Mouse (Mus musculus): Measurements from ENCODE around the gene Slc3a2. TPM values are rescaled to one million over a fixed set of nuclear protein-coding genes. Genes with fewer than 3 reads are reported as not detected.

Gene Slc3a2
- total and polyA plus RNA-seq, 3 experiments = 269 to 478 (median 284) TPM

GRCm38 (mm10) chr19:8741243-8741869 is 18.2 kb upstream of the Slc3a2 start, which contains the start of gene Stx5a (continued):
- TF ChIP-seq NRF1 (IDR thresholded peaks at IDR 0.05; ENCODE audit: low read depth, low read length) (peak; percentile 34; the same call in 1 of the 2 replicates), SMC3 (IDR thresholded peaks at IDR 0.05; ENCODE audit: low read depth, low read length) (peak; percentile 8; the same call in 1 of the 2 replicates), JUN (IDR thresholded peaks at IDR 0.05; ENCODE audit: insufficient read depth, low read depth, low read length) (no peak), MAX (IDR thresholded peaks at IDR 0.05; ENCODE audit: low read length) (0 out of 2 replicates have a peak, but pooled peaks have one; percentile 55), EP300 (IDR thresholded peaks at IDR 0.05; ENCODE audit: low read length) (no peak), BHLHE40 (IDR thresholded peaks at IDR 0.05; ENCODE audit: low read depth, low read length) (no peak), PAX5 (IDR thresholded peaks at IDR 0.05; ENCODE audit: low read length) (no peak), RAD21 (IDR thresholded peaks at IDR 0.05; ENCODE audit: low read depth, low read length) (no peak), ELF1 (IDR thresholded peaks at IDR 0.05; ENCODE audit: low read depth, low read length) (peak; percentile 91), POLR2AphosphoS2 (IDR thresholded peaks at IDR 0.05; ENCODE audit: low read depth, low read length) (peak; percentile 97), KAT2A (IDR thresholded peaks at IDR 0.05; ENCODE audit: insufficient replicate concordance, low read length) (peak; percentile 84; the same call in 1 of the 2 replicates), POLR2A (IDR thresholded peaks at IDR 0.05; ENCODE audit: low read depth, low read length) (peak; percentile 73), ZMIZ1 (IDR thresholded peaks at IDR 0.05; ENCODE audit: low read depth, low read length) (peak; percentile 80; the same call in 1 of the 2 replicates), MAFK (IDR thresholded peaks at IDR 0.05; ENCODE audit: insufficient replicate concordance, low read length) (no peak), UBTF (IDR thresholded peaks at IDR 0.05; ENCODE audit: low read depth, low read length) (no peak), MXI1 (IDR thresholded peaks at IDR 0.05; ENCODE audit: low read depth, low read length) (no peak), MYC (IDR thresholded peaks at IDR 0.05; ENCODE audit: low read depth, low read length) (peak; percentile 32; the same call in 1 of the 2 replicates), CHD2 (IDR thresholded peaks at IDR 0.05; ENCODE audit: low read length) (peak; percentile 98), MEF2A (IDR thresholded peaks at IDR 0.05; ENCODE audit: borderline replicate concordance, low read depth, low read length) (0 out of 2 replicates have a peak, but pooled peaks have one; percentile 58), CTCF (conservative IDR thresholded peaks at IDR 0.05 in 1 of 2, IDR thresholded peaks at IDR 0.05 in 1 of 2; ENCODE audit: low read depth in 2 of 2, low read length in 2 of 2) (no peak)

GRCm38 (mm10) chr19:8740603-8741002 is 17.4 kb upstream of the Slc3a2 start, which contains the start of gene 1700092M07Rik:
Gene 1700092M07Rik (plus strand): TSS chr19:8740718.
- dilution Hi-C loops (cut with MboI; ENCODE audit: extremely low pct_ligation_motif_present, extremely low pct_unique_long_range_greater_than_20kb, low sequenced_read_pairs) = no loop called here
- no peaks in the 10 kb centered on the region for H3K27me3 ChIP-seq (replicated peaks)
- H3K36me3 ChIP-seq (replicated peaks in 1 of 2; ENCODE audit: control insufficient read depth in 1 of 2, insufficient read depth in 1 of 2, low read length in 1 of 2) = peaks cover 50 to 71% of the 10 kb centered on the region in 2 experiments
- in situ Hi-C loops (cut with MboI; ENCODE audit: low pct_ligation_motif_present, low pct_unique_long_range_greater_than_20kb, low sequenced_read_pairs) = loop anchor here (25.0 kb wide), 1 partner anchor 372 kb away; no protein-coding TSS in a partner anchor
- TF ChIP-seq PAX5 (IDR thresholded peaks at IDR 0.05; ENCODE audit: low read length) = no peak
- TF ChIP-seq ZMIZ1 (IDR thresholded peaks at IDR 0.05; ENCODE audit: low read depth, low read length) = no peak
- TF ChIP-seq MXI1 (IDR thresholded peaks at IDR 0.05; ENCODE audit: low read depth, low read length) = no peak
- TF ChIP-seq JUN (IDR thresholded peaks at IDR 0.05; ENCODE audit: insufficient read depth, low read depth, low read length) = no peak
- TF ChIP-seq UBTF (IDR thresholded peaks at IDR 0.05; ENCODE audit: low read depth, low read length) = no peak
- no peak for TF ChIP-seq CHD2 (IDR thresholded peaks at IDR 0.05; ENCODE audit: low read length)
- TF ChIP-seq ETS1 (conservative IDR thresholded peaks at IDR 0.05; ENCODE audit: low read depth, low read length) = no peak
- no peak for TF ChIP-seq POLR2AphosphoS2 (IDR thresholded peaks at IDR 0.05; ENCODE audit: low read depth, low read length)
- no peak for TF ChIP-seq E2F4 (IDR thresholded peaks at IDR 0.05; ENCODE audit: insufficient replicate concordance, low read depth, low read length)
- TF ChIP-seq MEF2A (IDR thresholded peaks at IDR 0.05; ENCODE audit: borderline replicate concordance, low read depth, low read length) = no peak
- TF ChIP-seq TCF12 (IDR thresholded peaks at IDR 0.05; ENCODE audit: low read depth, low read length) = no peak
- TF ChIP-seq ZKSCAN1 (IDR thresholded peaks at IDR 0.05; ENCODE audit: borderline replicate concordance, low read depth, low read length) = no peak
- TF ChIP-seq SIN3A (IDR thresholded peaks at IDR 0.05; ENCODE audit: low read length) = no peak
- TF ChIP-seq IRF4 (IDR thresholded peaks at IDR 0.05; ENCODE audit: low read depth, low read length) = no peak
- TF ChIP-seq ZC3H11A (IDR thresholded peaks at IDR 0.05; ENCODE audit: low read depth, low read length) = no peak
- TF ChIP-seq CHD1 (IDR thresholded peaks at IDR 0.05; ENCODE audit: low read depth, low read length) = no peak
- TF ChIP-seq TBP (conservative IDR thresholded peaks at IDR 0.05; ENCODE audit: low read depth, low read length) = no peak
- H3K27ac ChIP-seq (ENCODE audit: insufficient read depth, low read depth) = peak within 1 kb of the TSS; percentile 91
- H3K4me2 ChIP-seq (ENCODE audit: insufficient read depth, low read depth, poor library complexity, severe bottlenecking) = peak within 1 kb of the TSS; percentile 6; the same call in 1 of the 2 replicates
- no peak for DNase-seq (ENCODE audit: extremely low read depth)
- peaks cover 11 to 41% of the 10 kb centered on the region in 2 experiments for H3K4me1 ChIP-seq (ENCODE audit: control insufficient read depth in 1 of 2, insufficient read depth in 2 of 2)
- peak within 1 kb of the TSS; percentile 79 for H3K9ac ChIP-seq (ENCODE audit: insufficient read depth, low read depth)
- H3K4me3 ChIP-seq (replicated peaks in 1 of 3; ENCODE audit: low read depth in 2 of 3, low read length in 2 of 3, poor library complexity in 1 of 3) = peak within 1 kb of the TSS; percentile 68 to 77 (median 75)
- no peaks in the 10 kb centered on the region for H3K9me3 ChIP-seq (replicated peaks; ENCODE audit: low read length)
- H3K79me2 ChIP-seq (replicated peaks; ENCODE audit: control insufficient read depth, extremely low read depth, insufficient read depth, poor library complexity, severe bottlenecking) = peaks cover 41% of the 10 kb centered on the region

All from CH12.LX (cell line).